Mouse (Mus musculus): ENCODE measurements around the gene Klf12. TPM values are rescaled to one million over a fixed set of nuclear protein-coding genes. Genes with fewer than 3 reads are reported as not detected.
A peak's percentile ranks its signal among the peaks of the same experiment; 100 is the strongest.

Klf12 gene
- polyA plus RNA-seq (2015; fragmentation: Nextera tagmentation; extraction: Ambion mirVana), result 10.6 TPM in 2 replicates

GRCm38 (mm10) chr14:100284119-100284860 is at the start of gene Klf12:
Klf12 (minus strand) TSS chr14:100284679.
- peak within 1 kb of the TSS; percentile 72 for H3K4me3 ChIP-seq (replicated peaks)
- 0% methylated on average over 38 of the region's 40 CpGs for WGBS
- peak; percentile 86 for ATAC-seq
- peak within 1 kb of the TSS; percentile 67 for H3K9ac ChIP-seq
- H3K36me3 ChIP-seq, result no peaks in the 10 kb centered on the region
- H3K4me1 ChIP-seq (replicated peaks), result peaks cover 14% of the 10 kb centered on the region
- no peaks in the 10 kb centered on the region for H3K9me3 ChIP-seq
- H3K27ac ChIP-seq, result peak within 1 kb of the TSS; percentile 86
- peak within 1 kb of the TSS; percentile 97 for H3K4me2 ChIP-seq (replicated peaks)
- H3K27me3 ChIP-seq (replicated peaks), result no peaks in the 10 kb centered on the region

- Histone ChIP-seq H3K9ac (no peak overlapping the region), H3K27me3 (replicated peaks) (no peaks in the 10 kb centered on the region), H3K4me3 (replicated peaks) (no peak overlapping the region), H3K9me3 (no peaks in the 10 kb centered on the region), H3K4me1 (replicated peaks) (no peaks in the 10 kb centered on the region), H3K36me3 (no peaks in the 10 kb centered on the region), H3K4me2 (replicated peaks) (no peak overlapping the region), H3K27ac (no peak overlapping the region)
- 89% methylated on average over 2 of the region's 2 CpGs for WGBS
- ATAC-seq, result no peak
Observed at GRCm38 (mm10) chr14:100333369-100333768, 48.9 kb upstream of the Klf12 start.

GRCm38 (mm10) chr14:100328602-100329276 is 44.3 kb upstream of the Klf12 start:
- Histone ChIP-seq H3K9me3 (no peaks in the 10 kb centered on the region), H3K27me3 (replicated peaks) (no peaks in the 10 kb centered on the region), H3K4me2 (replicated peaks) (no peak overlapping the region), H3K9ac (no peak overlapping the region), H3K4me1 (replicated peaks) (no peaks in the 10 kb centered on the region), H3K27ac (no peak overlapping the region), H3K4me3 (replicated peaks) (no peak overlapping the region), H3K36me3 (no peaks in the 10 kb centered on the region)
- ATAC-seq, result peak; percentile 82
- 60% methylated on average over 6 of the region's 6 CpGs for WGBS

DNA sequence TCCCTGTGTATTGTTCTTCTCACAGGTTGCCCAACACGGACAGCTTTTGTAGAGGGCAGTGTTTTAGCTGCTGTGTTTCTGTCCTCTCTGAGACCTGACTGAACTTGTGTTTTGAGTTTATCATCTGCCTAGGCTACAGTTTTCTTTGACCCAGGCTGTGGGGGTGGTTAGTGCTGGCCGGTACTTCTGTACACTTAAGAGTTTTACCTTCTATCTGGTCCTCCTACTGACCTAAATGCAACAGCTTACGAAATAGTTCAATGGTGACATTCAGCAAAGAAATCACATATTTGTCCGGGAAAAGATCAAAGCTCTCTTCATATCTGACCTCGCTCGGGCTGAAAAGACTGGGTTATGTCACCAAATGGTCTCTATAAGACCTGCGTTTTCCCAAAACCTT is 39.8 kb upstream of the Klf12 start:
- no peak for ATAC-seq
- 79% methylated on average over 7 of the region's 7 CpGs for WGBS
- no peaks in the 10 kb centered on the region for H3K4me1 ChIP-seq (replicated peaks)
- no peaks in the 10 kb centered on the region for H3K9me3 ChIP-seq
- no peak overlapping the region for H3K4me2 ChIP-seq (replicated peaks)
- no peak overlapping the region for H3K27ac ChIP-seq
- H3K27me3 ChIP-seq (replicated peaks), result no peaks in the 10 kb centered on the region
- no peaks in the 10 kb centered on the region for H3K36me3 ChIP-seq
- no peak overlapping the region for H3K4me3 ChIP-seq (replicated peaks)
- H3K9ac ChIP-seq, result no peak overlapping the region

DNA sequence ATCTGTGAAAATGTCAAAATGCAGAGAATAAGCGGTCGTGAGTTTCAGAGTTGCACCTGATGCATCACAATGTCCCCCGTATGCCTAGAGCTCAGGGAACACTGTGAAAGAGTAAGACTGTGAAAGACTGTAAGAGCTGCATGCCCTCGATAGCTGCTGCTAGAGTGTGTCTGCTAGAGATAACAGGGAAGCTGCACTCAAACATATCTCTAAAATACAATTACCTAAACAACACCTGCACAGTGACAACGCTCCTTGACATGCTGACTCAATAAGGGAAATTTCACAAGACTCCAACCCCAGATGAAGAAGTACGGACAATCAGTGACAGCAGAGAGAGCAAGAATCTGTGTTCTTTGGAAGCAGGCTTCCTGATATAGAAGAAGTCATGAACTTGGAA is 37.5 kb upstream of the Klf12 start:
- Histone ChIP-seq H3K27me3 (replicated peaks) (no peaks in the 10 kb centered on the region), H3K9me3 (no peaks in the 10 kb centered on the region), H3K9ac (no peak overlapping the region), H3K27ac (no peak overlapping the region), H3K4me3 (replicated peaks) (no peak overlapping the region), H3K36me3 (no peaks in the 10 kb centered on the region), H3K4me1 (replicated peaks) (no peaks in the 10 kb centered on the region), H3K4me2 (replicated peaks) (no peak overlapping the region)
- no peak for ATAC-seq
- 91% methylated on average over 6 of the region's 6 CpGs for whole genome bisulfite sequencing

DNA sequence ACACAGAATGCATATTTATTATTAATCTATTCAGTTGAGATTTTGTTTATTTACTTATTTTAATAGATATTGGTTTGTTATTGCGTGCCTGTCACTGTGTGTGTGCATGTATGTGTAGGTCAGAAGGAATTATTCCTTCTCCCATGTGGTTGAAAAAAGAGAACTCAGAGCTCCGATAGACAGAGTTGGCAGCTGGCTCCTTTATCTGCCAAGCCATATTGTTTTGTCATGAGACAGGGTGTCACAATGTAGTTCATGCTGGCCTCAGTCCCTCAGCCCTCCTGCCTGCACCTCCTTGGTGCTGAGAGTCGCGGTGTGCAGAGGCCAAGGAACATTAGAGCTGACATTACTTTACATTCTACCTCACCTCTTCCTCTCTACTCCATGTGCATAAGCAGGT is 32.3 kb upstream of the Klf12 start:
- Histone ChIP-seq H3K4me1 (replicated peaks) (no peaks in the 10 kb centered on the region), H3K9me3 (no peaks in the 10 kb centered on the region), H3K27ac (no peak overlapping the region), H3K4me3 (replicated peaks) (no peak overlapping the region), H3K4me2 (replicated peaks) (no peak overlapping the region), H3K27me3 (replicated peaks) (no peaks in the 10 kb centered on the region), H3K36me3 (no peaks in the 10 kb centered on the region), H3K9ac (no peak overlapping the region)
- WGBS, result 82% methylated on average over 4 of the region's 4 CpGs
- no peak for ATAC-seq

DNA sequence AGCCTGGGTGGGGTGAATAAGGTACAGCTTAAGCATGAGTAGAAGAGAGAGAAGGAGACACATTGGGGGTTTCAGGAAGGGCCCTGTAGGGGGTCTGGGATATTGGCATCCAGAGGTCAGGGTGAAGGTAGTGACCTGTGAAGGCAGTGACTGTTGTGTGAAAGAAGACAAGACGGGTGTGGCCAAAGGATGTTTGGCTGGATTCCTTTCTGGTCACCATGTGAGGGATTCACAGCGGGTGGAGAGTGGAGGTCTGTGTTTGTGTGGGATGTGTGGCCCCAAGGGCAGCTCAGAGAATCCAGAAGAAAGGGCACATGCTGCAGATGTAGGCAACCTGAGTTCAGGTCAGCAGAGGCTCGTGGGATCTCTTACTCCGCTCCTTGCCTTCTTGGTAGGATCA is 29.6 kb upstream of the Klf12 start:
- 79% methylated on average over 4 of the region's 4 CpGs for WGBS
- Histone ChIP-seq H3K4me2 (replicated peaks) (no peak overlapping the region), H3K36me3 (no peaks in the 10 kb centered on the region), H3K27me3 (replicated peaks) (no peaks in the 10 kb centered on the region), H3K4me1 (replicated peaks) (no peaks in the 10 kb centered on the region), H3K9ac (no peak overlapping the region), H3K9me3 (no peaks in the 10 kb centered on the region), H3K4me3 (replicated peaks) (no peak overlapping the region), H3K27ac (no peak overlapping the region)
- ATAC-seq, result no peak

GRCm38 (mm10) chr14:100300905-100301304 is 16.4 kb upstream of the Klf12 start:
- WGBS, result 74% methylated on average over 1 of the region's 1 CpGs

DNA sequence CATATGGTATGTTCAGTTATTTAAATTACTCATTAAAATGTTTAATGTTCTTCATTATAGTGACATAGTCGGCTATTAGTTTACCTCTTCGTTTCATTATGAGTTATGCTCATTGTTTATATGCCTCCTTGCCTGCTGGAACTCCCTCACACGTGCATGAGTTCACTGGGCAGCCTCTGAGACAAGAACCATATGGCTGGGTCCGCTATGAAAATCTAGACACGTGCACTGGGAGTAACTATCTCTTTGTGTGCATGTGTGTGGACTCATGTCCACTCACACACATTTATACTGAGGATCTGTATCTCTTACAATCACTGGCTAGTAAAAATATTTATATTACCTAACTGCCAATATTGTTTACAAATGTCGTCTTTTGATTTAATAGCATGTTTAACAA is 14.4 kb upstream of the Klf12 start:
- H3K36me3 ChIP-seq, result no peaks in the 10 kb centered on the region
- H3K27ac ChIP-seq, result no peak overlapping the region
- no peaks in the 10 kb centered on the region for H3K9me3 ChIP-seq
- no peak for ATAC-seq
- no peaks in the 10 kb centered on the region for H3K27me3 ChIP-seq (replicated peaks)
- no peaks in the 10 kb centered on the region for H3K4me1 ChIP-seq (replicated peaks)
- H3K9ac ChIP-seq, result no peak overlapping the region
- H3K4me2 ChIP-seq (replicated peaks), result no peak overlapping the region
- 38% methylated on average over 6 of the region's 6 CpGs for WGBS
- no peak overlapping the region for H3K4me3 ChIP-seq (replicated peaks)

More at GRCm38 (mm10) chr14:100300905-100301304, 16.4 kb upstream of the Klf12 start:
- H3K27ac ChIP-seq, result no peak overlapping the region
- no peaks in the 10 kb centered on the region for H3K36me3 ChIP-seq
- H3K27me3 ChIP-seq (replicated peaks), result no peaks in the 10 kb centered on the region
- no peak for ATAC-seq
- H3K9me3 ChIP-seq, result no peaks in the 10 kb centered on the region
- no peak overlapping the region for H3K9ac ChIP-seq
- H3K4me2 ChIP-seq (replicated peaks), result no peak overlapping the region
- no peak overlapping the region for H3K4me3 ChIP-seq (replicated peaks)
- no peaks in the 10 kb centered on the region for H3K4me1 ChIP-seq (replicated peaks)

DNA sequence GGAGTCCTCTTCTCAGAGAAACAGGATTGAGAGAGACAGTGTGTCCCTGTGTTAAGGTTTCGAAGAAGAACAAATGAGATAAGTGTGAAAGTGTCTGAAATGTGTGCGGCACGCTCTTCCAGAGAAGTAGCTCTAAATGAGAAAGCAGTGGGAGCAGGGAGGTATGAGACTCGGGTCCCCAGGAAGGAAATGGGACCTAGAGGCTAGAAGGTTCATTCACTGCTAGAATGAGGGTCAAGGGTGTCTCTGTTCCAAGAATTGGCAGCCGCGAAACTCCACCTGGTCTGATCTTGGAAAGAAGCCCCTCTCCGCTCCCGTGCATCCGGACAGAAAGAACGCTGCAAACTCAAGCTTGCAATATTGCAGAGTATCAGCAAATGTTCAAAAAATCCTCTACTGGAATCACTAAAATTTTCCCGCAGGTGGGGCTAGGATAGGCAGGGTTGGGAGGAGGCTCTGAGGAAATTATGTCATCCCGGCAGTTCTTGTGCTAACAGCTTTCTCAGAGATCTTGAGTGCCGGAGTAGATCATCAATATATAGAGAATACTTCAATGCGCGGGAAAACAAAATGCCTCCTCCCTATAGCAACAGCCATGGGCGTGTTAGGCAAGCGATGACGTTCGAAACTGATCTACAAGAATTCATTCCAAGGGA is 2.2 kb upstream of the Klf12 start:
- peak overlapping the region; percentile 67; the same call in 1 of the 2 replicates for H3K9ac ChIP-seq
- no peaks in the 10 kb centered on the region for H3K27me3 ChIP-seq (replicated peaks)
- no peaks in the 10 kb centered on the region for H3K9me3 ChIP-seq
- H3K4me2 ChIP-seq (replicated peaks), result peak overlapping the region; percentile 97
- H3K27ac ChIP-seq, result peak overlapping the region; percentile 86
- 8% methylated on average over 19 of the region's 19 CpGs for WGBS
- ATAC-seq, result no peak
- peaks cover 8% of the 10 kb centered on the region for H3K4me1 ChIP-seq (replicated peaks)
- H3K4me3 ChIP-seq (replicated peaks), result peak overlapping the region; percentile 72
- no peaks in the 10 kb centered on the region for H3K36me3 ChIP-seq

GRCm38 (mm10) chr14:100285656-100286585 is 1.4 kb upstream of the Klf12 start:
- H3K27ac ChIP-seq, result peak overlapping the region; percentile 86
- ATAC-seq, result peak; percentile 48
- peak overlapping the region; percentile 67 for H3K9ac ChIP-seq
- H3K4me1 ChIP-seq (replicated peaks), result peaks cover 10% of the 10 kb centered on the region
- under 1% methylated on average over 56 of the region's 60 CpGs for WGBS
- H3K4me2 ChIP-seq (replicated peaks), result peak overlapping the region; percentile 97
- H3K27me3 ChIP-seq (replicated peaks), result no peaks in the 10 kb centered on the region
- no peaks in the 10 kb centered on the region for H3K36me3 ChIP-seq
- no peaks in the 10 kb centered on the region for H3K9me3 ChIP-seq
- peak overlapping the region; percentile 72 for H3K4me3 ChIP-seq (replicated peaks)

Measured in intestine, embryonic 15.5 days (tissue).